Mouse (Mus musculus): Measurements from ENCODE around the gene Med13l.

- TF ChIP-seq CTCF (conservative IDR thresholded peaks at IDR 0.05; ENCODE audit: insufficient read depth, insufficient read length, low read depth, low read length) = no peak
- no peak for TF ChIP-seq POLR2A (IDR thresholded peaks at IDR 0.05; ENCODE audit: low read depth, low read length)
Observed at GRCm38 (mm10) chr5:118649215-118650006, 88.9 kb downstream of the Med13l start.
